Mouse (Mus musculus): ENCODE data around the gene Cela2a.
A peak's percentile ranks its signal among the peaks of the same experiment; 100 is the strongest.

Cela2a gene

GRCm38 (mm10) chr4:141857422-141857930 lies 31.5 kb upstream of the Cela2a start:
- DNase-seq: peak; percentile 82 to 84

- DNase-seq: peak; percentile 65 to 66
Measured at GRCm38 (mm10) chr4:141853437-141853836, 27.5 kb upstream of the Cela2a start.

- DNase-seq: no peak
Measured at GRCm38 (mm10) chr4:141845999-141846398, 20.0 kb upstream of the Cela2a start, which contains the start of gene Ctrc. Gene Ctrc (minus strand): TSS chr4:141846359.

- DNase-seq: no peak
Measured at GRCm38 (mm10) chr4:141834536-141835095, 8.7 kb upstream of the Cela2a start.

DNA sequence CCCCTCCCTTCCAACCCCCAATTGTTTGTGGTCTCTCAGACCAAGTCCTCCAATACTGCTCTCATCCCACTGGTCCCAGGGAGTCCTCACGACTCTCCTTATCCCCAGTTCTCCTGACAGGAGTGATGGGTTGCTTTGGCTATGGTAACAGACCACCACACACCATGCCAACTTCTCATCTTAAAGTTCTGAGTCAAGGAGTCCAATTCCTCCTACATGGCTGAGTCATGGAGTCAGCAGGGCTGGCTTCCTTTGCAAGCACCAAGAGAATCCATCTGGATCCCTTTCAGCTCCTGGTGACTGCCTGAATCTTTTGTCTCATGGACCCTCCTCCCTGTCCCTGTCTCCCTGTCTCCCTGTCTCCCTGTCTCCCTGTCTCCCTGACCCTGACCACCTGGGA lies 8.0 kb upstream of the Cela2a start:
- no peak for DNase-seq

GRCm38 (mm10) chr4:141831361-141831760 lies 5.4 kb upstream of the Cela2a start:
- no peak for DNase-seq

GRCm38 (mm10) chr4:141830381-141830780 lies 4.4 kb upstream of the Cela2a start:
- DNase-seq: no peak

- no peak for DNase-seq
Measured at GRCm38 (mm10) chr4:141828177-141828576, 2.2 kb upstream of the Cela2a start.

- DNase-seq: no peak
Measured at GRCm38 (mm10) chr4:141827401-141827800, 1.4 kb upstream of the Cela2a start.

- peak; percentile 19 to 33 for DNase-seq
Measured at GRCm38 (mm10) chr4:141822979-141823378, 3.0 kb downstream of the Cela2a start.

DNA sequence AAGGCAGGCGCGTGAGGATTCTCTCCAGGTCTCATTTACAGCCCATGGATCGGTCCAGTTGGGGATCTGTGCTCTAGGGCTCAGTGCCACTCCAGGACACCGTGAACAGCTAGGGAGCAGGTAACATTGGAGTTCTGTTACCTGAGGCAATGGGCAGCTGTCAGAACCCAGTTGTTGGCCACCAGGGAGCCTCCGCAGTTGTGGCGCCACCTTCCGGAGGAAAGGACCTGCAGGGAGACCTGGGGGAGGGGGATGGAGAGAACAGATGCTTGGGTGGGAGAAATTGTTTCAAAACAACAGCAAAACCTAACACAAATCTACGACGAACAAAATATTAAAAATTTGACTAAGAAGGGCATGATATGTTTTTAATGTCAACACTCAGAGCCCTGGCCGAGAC lies 3.9 kb downstream of the Cela2a start:
- peak; percentile 28 to 43 for DNase-seq

DNA sequence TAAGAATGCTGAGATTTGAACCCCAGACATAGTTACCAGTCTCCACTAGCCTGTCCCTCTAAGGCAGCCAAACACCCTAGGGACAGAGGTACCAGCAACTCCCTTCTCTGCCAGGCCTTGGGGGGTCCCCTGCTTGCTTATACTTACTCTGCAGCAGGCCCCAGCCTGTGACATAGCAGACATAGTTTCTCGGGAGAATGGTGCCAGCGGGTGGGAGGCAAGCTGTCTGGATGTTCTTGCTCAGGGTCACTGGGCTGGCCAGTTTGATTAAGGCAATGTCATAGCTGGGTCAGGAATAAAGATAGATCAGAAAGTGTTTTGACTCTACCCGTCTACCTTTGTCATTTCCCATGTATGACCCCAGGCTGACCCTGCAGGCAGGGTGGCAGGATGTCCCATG lies 4.8 kb downstream of the Cela2a start:
- DNase-seq: no peak

DNA sequence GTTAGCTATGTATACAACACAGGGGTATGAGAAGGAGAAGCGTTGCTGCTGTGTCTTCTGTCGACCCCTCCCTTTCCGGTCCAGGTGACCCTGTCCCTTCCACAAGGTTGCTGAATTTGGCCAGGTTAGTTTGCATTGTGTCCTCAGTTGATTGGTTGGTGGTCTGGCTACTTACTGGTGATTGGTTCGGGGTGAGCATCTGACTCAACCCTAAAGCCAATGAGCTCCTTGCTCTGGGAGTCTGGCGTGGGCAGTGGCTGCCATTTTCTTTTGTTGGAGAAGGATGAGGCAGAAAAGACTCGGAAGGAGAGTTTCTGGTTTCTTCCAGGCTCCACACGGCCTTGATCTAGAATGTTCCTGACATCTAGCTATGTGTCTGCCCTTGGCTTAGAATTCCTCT lies 6.6 kb downstream of the Cela2a start:
- DNase-seq: no peak

GRCm38 (mm10) chr4:141818861-141819260 lies 7.1 kb downstream of the Cela2a start:
- DNase-seq: no peak

DNA sequence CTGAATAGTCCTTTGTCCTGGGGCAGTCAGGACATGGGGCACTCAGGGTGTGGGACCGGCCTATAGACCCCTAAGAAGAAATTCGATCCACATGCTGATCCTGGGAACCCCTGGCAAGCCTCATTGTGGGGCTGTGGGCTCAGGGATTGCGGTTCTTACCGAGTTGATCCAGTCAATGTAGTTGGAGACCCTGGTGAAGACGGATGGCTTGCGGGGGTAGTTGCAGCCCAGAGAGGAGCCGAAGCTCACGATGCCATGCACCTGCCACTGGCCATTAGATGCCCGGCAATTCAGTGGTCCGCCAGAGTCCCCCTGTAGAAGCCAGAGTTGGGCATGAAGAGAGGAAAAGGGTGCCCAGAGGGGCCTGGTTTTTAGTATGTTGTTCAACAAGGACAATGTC lies 8.3 kb downstream of the Cela2a start:
- no peak for DNase-seq

DNA sequence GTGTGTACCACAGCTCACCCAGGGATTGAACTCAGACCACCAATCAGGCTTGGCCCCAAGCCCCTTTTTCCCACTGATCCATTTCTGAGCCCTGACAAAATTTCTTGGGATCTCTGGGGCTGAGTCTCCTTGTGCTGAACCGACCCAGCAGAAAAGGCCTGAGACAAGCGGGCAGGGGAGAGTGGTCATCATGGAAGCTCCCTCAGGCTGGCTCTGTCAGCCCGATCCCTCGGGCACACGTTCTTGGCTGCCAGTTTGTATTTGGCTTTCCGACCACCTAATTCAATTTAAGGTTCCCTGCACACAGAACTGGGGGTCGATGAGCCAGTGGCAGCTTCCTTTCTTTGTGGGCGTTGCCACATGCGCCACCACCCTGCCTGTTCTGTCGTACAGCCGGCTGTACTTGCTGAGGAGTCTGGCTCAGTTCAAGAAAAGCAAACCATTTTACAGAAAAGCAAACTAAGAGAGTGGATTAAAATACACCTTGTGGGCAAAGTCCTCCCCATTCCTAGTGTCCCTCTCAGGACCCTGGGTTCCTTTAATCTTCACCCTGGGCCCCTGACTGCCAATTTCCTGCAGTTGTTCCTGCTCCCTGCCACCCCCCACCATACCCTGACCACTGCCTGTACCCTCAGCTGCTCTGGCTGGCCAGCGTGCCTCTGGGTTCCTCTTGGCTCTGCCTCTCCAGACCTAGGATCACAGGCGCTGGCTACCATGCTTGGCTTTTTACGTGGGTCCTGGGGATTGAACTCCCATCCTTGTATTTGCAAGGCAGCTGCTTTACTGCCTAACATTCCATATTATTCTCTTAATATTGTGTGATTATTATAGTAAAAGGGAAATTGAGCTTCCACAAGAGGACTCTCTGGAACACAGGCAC lies 8.9 kb downstream of the Cela2a start:
- DNase-seq: no peak

DNA sequence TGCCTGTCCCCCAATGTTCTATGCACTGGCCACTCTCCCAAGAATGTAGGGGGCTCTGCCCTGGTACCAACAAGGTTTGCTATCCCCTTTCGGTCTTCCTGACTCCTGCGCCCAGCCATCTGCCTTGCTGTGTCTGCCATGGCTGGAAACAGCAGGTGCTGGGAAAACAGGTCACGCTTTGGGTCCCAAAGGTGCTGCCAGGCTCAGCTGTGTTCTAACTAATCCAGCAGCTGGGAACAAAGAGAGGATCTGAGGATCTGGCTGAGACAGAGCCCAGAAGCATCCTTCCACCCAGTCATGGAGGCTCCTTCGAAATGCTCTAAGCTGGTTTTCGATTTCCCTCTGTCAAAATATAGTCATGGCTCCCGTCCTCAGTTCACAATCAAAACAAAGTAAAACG lies 9.7 kb downstream of the Cela2a start:
- DNase-seq: no peak

DNA sequence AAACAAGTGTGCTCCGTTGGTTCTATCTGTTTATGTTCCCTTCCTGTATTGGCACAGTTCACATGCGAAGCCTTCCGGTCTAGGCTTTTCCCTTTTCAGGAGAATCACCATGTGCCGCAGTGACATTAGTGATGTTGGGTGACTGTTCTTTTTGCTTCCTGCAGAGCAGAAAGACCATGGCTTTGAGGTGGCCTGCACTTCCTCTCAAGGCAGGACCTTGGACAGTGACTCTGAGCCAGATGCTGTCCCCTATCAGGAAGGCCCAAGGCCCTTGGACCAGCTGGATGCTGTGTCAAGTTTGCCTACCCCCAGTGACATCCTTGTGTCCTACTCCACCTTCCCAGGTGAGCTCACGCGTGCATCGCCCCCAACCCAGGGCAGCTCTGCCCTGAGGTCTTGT lies 14.6 kb downstream of the Cela2a start:
- no peak for DNase-seq

DNA sequence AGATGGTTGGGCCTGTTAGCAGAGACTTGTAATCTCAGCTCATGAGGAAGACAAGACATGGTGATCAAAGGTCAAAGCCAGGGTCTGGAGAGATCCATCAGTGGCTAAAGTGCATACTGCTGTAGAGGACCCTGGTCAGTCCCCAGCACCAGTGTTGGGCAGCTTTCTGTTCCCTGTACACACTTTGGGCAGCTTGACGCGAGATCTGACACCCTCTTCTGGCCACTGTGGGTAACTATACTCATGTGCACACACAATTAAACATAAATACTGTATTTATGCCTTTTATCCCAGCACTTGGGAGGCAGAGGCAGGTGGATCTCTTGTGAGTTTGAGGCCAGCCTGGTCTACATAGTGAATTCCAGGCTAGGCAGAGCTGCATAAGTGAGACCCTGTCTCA lies 15.0 kb downstream of the Cela2a start:
- no peak for DNase-seq

DNA sequence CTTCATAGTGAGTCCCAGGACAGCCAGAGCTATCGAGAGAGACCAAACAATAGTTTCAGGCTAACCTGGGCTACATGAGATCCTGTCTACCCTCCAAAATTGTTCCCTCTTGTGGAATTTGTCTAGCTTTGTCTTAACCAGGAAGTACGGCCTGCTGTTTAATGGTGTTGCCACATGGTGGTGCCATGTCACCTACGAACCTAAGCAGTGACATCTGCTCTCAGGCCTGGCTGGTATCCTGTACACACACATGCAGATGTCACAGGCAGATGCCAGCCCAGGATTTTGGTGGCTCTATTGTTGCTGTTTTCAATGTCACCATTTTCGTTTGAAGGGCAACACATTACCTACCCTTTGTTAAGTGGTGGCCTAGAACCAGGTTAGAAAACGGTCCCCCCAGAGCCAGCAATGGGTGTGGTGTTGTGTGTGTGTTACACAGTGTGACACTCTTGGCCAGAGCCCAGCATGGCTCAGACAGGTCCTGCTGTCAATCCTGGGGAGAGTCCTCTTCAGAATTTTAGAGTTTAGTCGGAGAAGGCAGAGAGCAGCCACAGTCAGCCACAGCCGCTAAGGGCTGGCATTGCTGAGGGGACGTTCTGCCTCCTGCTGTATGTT lies 16.0 kb downstream of the Cela2a start:
- no peak for DNase-seq

GRCm38 (mm10) chr4:141805886-141806285 lies 20.1 kb downstream of the Cela2a start:
- no peak for DNase-seq

GRCm38 (mm10) chr4:141804105-141804504 lies 21.9 kb downstream of the Cela2a start:
- DNase-seq: peak; percentile 27 to 46

GRCm38 (mm10) chr4:141797545-141797944 lies 28.4 kb downstream of the Cela2a start:
- no peak for DNase-seq

DNA sequence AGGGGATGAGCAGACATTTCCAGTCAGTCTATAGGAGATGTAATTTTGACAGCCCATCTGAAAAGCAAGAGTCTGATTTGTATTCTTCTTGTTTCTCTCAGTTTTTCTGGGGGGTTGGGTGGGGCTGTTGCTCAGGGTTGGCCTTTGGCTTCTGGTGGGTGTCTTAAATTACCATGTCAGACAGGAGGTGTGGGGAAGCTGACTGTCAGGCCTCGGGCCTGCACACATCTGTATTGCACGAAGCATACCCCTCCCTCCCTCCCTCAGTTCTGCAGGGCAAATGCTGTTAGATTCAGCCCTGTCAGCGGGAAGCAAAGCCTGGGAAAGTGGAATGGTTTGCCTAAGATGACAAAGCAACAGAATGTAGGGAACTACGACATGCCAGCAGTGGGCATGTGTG lies 29.0 kb downstream of the Cela2a start:
- DNase-seq: no peak
